Mouse (Mus musculus) embryonic facial prominence, embryonic 14.5 days (tissue): Measurements from ENCODE around the gene 4930451I11Rik. TPM values are rescaled to one million over a fixed set of nuclear protein-coding genes. Genes with fewer than 3 reads are reported as not detected.

Experiments used
- ATAC-seq: fragments of 200-750 bp; cut with Nextera tagmentation; 2 replicates; pipeline ENCODE4 v1.8.0; 2017; ENCODE audit warnings: low read depth, moderate number of reproducible peaks, moderate TSS enrichment
- DNase-seq: peaks from one replicate; pipeline ENCODE4 v3.0.0-alpha.2; 2015; ENCODE audit warnings: low spot score
- H3K27ac ChIP-seq: fragments of 300-500 bp; sonication (generic); replicated peaks from 2 replicates; pipeline ENCODE4 v1.5.1; 2014; ENCODE audit warnings: low read depth, mild to moderate bottlenecking, low read length, moderate library complexity
- H3K27me3 ChIP-seq: fragments of 300-500 bp; sonication (generic); replicated peaks from 2 replicates; pipeline ENCODE4 v1.6.1; 2014; ENCODE audit warnings: low read length; ENCODE audit not compliant: control insufficient read depth, insufficient read depth
- H3K36me3 ChIP-seq: fragments of 300-500 bp; sonication (generic); 2 replicates; pipeline ENCODE4 v1.6.1; 2014; ENCODE audit warnings: low read length, mixed read lengths; ENCODE audit not compliant: control insufficient read depth, insufficient read depth
- H3K4me1 ChIP-seq: fragments of 300-500 bp; sonication (generic); 2 replicates; pipeline ENCODE4 v1.6.1; 2014; ENCODE audit warnings: antibody characterized with exemption, low read length; ENCODE audit not compliant: control insufficient read depth, insufficient read depth
- H3K4me2 ChIP-seq: fragments of 300-500 bp; sonication (generic); 2 replicates; pipeline ENCODE4 v1.6.1; 2014; ENCODE audit warnings: low read depth, mild to moderate bottlenecking, low read length, moderate library complexity, mixed read lengths
- H3K4me3 ChIP-seq: fragments of 300-500 bp; sonication (generic); 2 replicates; pipeline ENCODE4 v1.5.1; 2014; ENCODE audit warnings: low read depth, mild to moderate bottlenecking, low read length
- H3K9ac ChIP-seq: fragments of 300-500 bp; sonication (generic); 2 replicates; pipeline ENCODE4 v1.6.1; 2014; ENCODE audit warnings: low read depth, mild to moderate bottlenecking, low read length, moderate library complexity, mixed read lengths
- H3K9me3 ChIP-seq: fragments of 300-500 bp; sonication (generic); 2 replicates; pipeline ENCODE4 v1.6.1; 2016; ENCODE audit warnings: low read length; ENCODE audit not compliant: control insufficient read depth
- WGBS: fragments of 180-500 bp; shearing (Covaris S2); extraction: QIAGEN DNeasy Blood & Tissue Kit; methylation state at CpG from one replicate; pipeline ENCODE4 v1.1.7; 2014; 5-methylcytosine and 5-hydroxymethylcytosine counted together
- polyA plus RNA-seq: library from polyadenylated mRNA; unstranded; fragments of >200 nt; fragmentation: Nextera tagmentation; extraction: Ambion mirVana; gene quantifications from 2 replicates; pipeline ENCODE4 v1.2.1, GENCODE M21; 2014

The 4930451I11Rik gene
- not detected in 2 replicates for polyA plus RNA-seq

GRCm38 (mm10) chr7:126831539-126831938, at the start of gene 4930451I11Rik:
Gene 4930451I11Rik (minus strand): TSS chr7:126831639.
- no peak for ATAC-seq
- 56% methylated on average over 5 of the region's 5 CpGs for WGBS
- DNase-seq = no peak

GRCm38 (mm10) chr7:126881040-126881439, 49.6 kb upstream of the 4930451I11Rik start:
- Histone ChIP-seq H3K27me3 (no peaks in the 10 kb centered on the region), H3K9ac (peak overlapping the region; percentile 35), H3K4me3 (no peak overlapping the region), H3K4me1 (peaks cover 24% of the 10 kb centered on the region), H3K36me3 (peaks cover 46% of the 10 kb centered on the region), H3K4me2 (peak overlapping the region; percentile 94; the same call in 1 of the 2 replicates), H3K27ac (no peak overlapping the region), H3K9me3 (no peaks in the 10 kb centered on the region)
- no peak for ATAC-seq
- 76% methylated on average over 6 of the region's 6 CpGs for WGBS
- no peak for DNase-seq

More at GRCm38 (mm10) chr7:126831539-126831938, at the start of gene 4930451I11Rik:
- Histone ChIP-seq H3K4me1 (no peaks in the 10 kb centered on the region), H3K27me3 (no peaks in the 10 kb centered on the region), H3K4me3 (peak within 1 kb of the TSS; percentile 29), H3K36me3 (no peaks in the 10 kb centered on the region), H3K4me2 (peak within 1 kb of the TSS; percentile 53), H3K9me3 (no peaks in the 10 kb centered on the region), H3K27ac (no peak within 1 kb of the TSS), H3K9ac (no peak within 1 kb of the TSS)

- Histone ChIP-seq H3K9ac (no peak overlapping the region), H3K4me1 (peaks cover 14% of the 10 kb centered on the region), H3K9me3 (no peaks in the 10 kb centered on the region), H3K27ac (no peak overlapping the region), H3K4me2 (no peak overlapping the region), H3K27me3 (no peaks in the 10 kb centered on the region), H3K36me3 (peaks cover 84% of the 10 kb centered on the region), H3K4me3 (no peak overlapping the region)
- DNase-seq (no peak), ATAC-seq (no peak)
- 97% methylated on average over 1 of the region's 1 CpGs for WGBS
These were observed 45.8 kb upstream of the 4930451I11Rik start for GRCm38 (mm10) chr7:126877239-126877638.

GRCm38 (mm10) chr7:126870520-126870891, 39.1 kb upstream of the 4930451I11Rik start:
- no peak overlapping the region for H3K9ac ChIP-seq
- H3K9me3 ChIP-seq = no peaks in the 10 kb centered on the region
- ATAC-seq (no peak), DNase-seq (no peak)
- H3K27me3 ChIP-seq = no peaks in the 10 kb centered on the region
- 94% methylated on average over 2 of the region's 2 CpGs for WGBS
- H3K4me3 ChIP-seq = no peak overlapping the region
- no peak overlapping the region for H3K4me2 ChIP-seq
- peaks cover 99% of the 10 kb centered on the region for H3K36me3 ChIP-seq
- H3K4me1 ChIP-seq = no peaks in the 10 kb centered on the region
- H3K27ac ChIP-seq = no peak overlapping the region

- no peaks in the 10 kb centered on the region for H3K4me1 ChIP-seq
- no peak overlapping the region for H3K4me3 ChIP-seq
- ATAC-seq = no peak
- H3K9me3 ChIP-seq = no peaks in the 10 kb centered on the region
- no peaks in the 10 kb centered on the region for H3K27me3 ChIP-seq
- WGBS = 91% methylated on average over 23 of the region's 23 CpGs
- H3K36me3 ChIP-seq = peaks cover 99% of the 10 kb centered on the region
- no peak for DNase-seq
- H3K9ac ChIP-seq = no peak overlapping the region
- no peak overlapping the region for H3K4me2 ChIP-seq
- H3K27ac ChIP-seq = no peak overlapping the region
These were observed 38.5 kb upstream of the 4930451I11Rik start for GRCm38 (mm10) chr7:126869780-126870519.

- no peak for DNase-seq
- Histone ChIP-seq H3K27ac (no peak overlapping the region), H3K36me3 (peaks cover 92% of the 10 kb centered on the region), H3K4me3 (no peak overlapping the region), H3K9ac (no peak overlapping the region), H3K4me1 (peaks cover 8% of the 10 kb centered on the region; the same call in 1 of the 2 replicates), H3K27me3 (no peaks in the 10 kb centered on the region), H3K9me3 (no peaks in the 10 kb centered on the region), H3K4me2 (no peak overlapping the region)
- 85% methylated on average over 12 of the region's 12 CpGs for whole genome bisulfite sequencing
- ATAC-seq = no peak
These were observed 36.6 kb upstream of the 4930451I11Rik start for GRCm38 (mm10) chr7:126868003-126868402.

GRCm38 (mm10) chr7:126867534-126867933, 36.1 kb upstream of the 4930451I11Rik start:
- no peak overlapping the region for H3K4me2 ChIP-seq
- 81% methylated on average over 2 of the region's 2 CpGs for WGBS
- peaks cover 88% of the 10 kb centered on the region for H3K36me3 ChIP-seq
- H3K9me3 ChIP-seq = no peaks in the 10 kb centered on the region
- peaks cover 11% of the 10 kb centered on the region for H3K4me1 ChIP-seq
- no peak overlapping the region for H3K4me3 ChIP-seq
- H3K9ac ChIP-seq = no peak overlapping the region
- ATAC-seq = no peak
- H3K27me3 ChIP-seq = no peaks in the 10 kb centered on the region
- H3K27ac ChIP-seq = no peak overlapping the region
- no peak for DNase-seq

- peak overlapping the region; percentile 78 for H3K9ac ChIP-seq
- WGBS = 76% methylated on average over 6 of the region's 6 CpGs
- ATAC-seq = no peak
- H3K4me3 ChIP-seq = peak overlapping the region; percentile 76
- H3K27me3 ChIP-seq = no peaks in the 10 kb centered on the region
- no peak for DNase-seq
- H3K9me3 ChIP-seq = no peaks in the 10 kb centered on the region
- H3K36me3 ChIP-seq = peaks cover 66% of the 10 kb centered on the region
- 0 out of 2 replicates have a peak overlapping the region, but pooled peaks have one; percentile 88 for H3K27ac ChIP-seq
- H3K4me1 ChIP-seq = peaks cover 11% of the 10 kb centered on the region
- peak overlapping the region; percentile 93 for H3K4me2 ChIP-seq
These were observed 32.4 kb upstream of the 4930451I11Rik start for GRCm38 (mm10) chr7:126863791-126864190.
